Comparison of ENCODE assay signal across 18 mouse cellular contexts in genomic region chr13:12162457-12162856, GRCm38 (mm10). TPM values are rescaled to one million over a fixed set of nuclear protein-coding genes. Genes with fewer than 3 reads are reported as not detected.
DNase-seq lines count a peak whose midpoint lies in the region; TF ChIP-seq lines count a peak whose summit lies in the region.
"Had no signal": no experiment of that assay in that cellular context is flagged by ENCODE, and none has a peak within 500 bp of the region (broad histone marks: within the 10 kb centered on the region; RNA-seq: fewer than 3 reads in every experiment).

No protein-coding gene starts in this region.

- no peak overlapping the region for H3K9ac ChIP-seq in CH12.LX (ENCODE audit: insufficient read depth, low read depth)

- no peaks in the 10 kb centered on the region for H3K79me2 ChIP-seq in CH12.LX (replicated peaks; ENCODE audit: control insufficient read depth, extremely low read depth, insufficient read depth, poor library complexity, severe bottlenecking)

- no peak overlapping the region for H3K27ac ChIP-seq in CH12.LX (ENCODE audit: insufficient read depth, low read depth)

- no peaks in the 10 kb centered on the region for H3K36me3 ChIP-seq in CH12.LX (replicated peaks in 1 of 2; ENCODE audit: control insufficient read depth in 1 of 2, insufficient read depth in 1 of 2, low read length in 1 of 2)
- H3K36me3 ChIP-seq: G1E had no signal

- no peak for TF ChIP-seq POLR2A in CH12.LX (IDR thresholded peaks at IDR 0.05; ENCODE audit: low read depth, low read length)

- in situ Hi-C loops in CH12.LX (cut with MboI; ENCODE audit: low pct_ligation_motif_present, low pct_unique_long_range_greater_than_20kb, low sequenced_read_pairs): no loop called here

- TF ChIP-seq EP300 in CH12.LX (IDR thresholded peaks at IDR 0.05; ENCODE audit: low read length): peak; percentile 52

- dilution Hi-C loops in CH12.LX (cut with MboI; ENCODE audit: extremely low pct_ligation_motif_present, extremely low pct_unique_long_range_greater_than_20kb, low sequenced_read_pairs): no loop called here

- peak overlapping the region; percentile 88; the same call in 1 of the 2 replicates for H3K4me2 ChIP-seq in CH12.LX (ENCODE audit: insufficient read depth, low read depth, poor library complexity, severe bottlenecking)

- TF ChIP-seq CTCF in CH12.LX (conservative IDR thresholded peaks at IDR 0.05 in 1 of 2, IDR thresholded peaks at IDR 0.05 in 1 of 2; ENCODE audit: low read depth in 2 of 2, low read length in 2 of 2): no peak

- H3K27me3 ChIP-seq in CH12.LX (replicated peaks): no peaks in the 10 kb centered on the region

- no peak overlapping the region for H3K4me3 ChIP-seq in CH12.LX (replicated peaks in 1 of 3; ENCODE audit: low read depth in 2 of 3, low read length in 2 of 3, poor library complexity in 1 of 3)

- no peak for TF ChIP-seq RAD21 in CH12.LX (IDR thresholded peaks at IDR 0.05; ENCODE audit: low read depth, low read length)

- 0 out of 4 replicates have a peak, but pooled peaks cover 0 to 4% of the 10 kb centered on the region in 2 experiments for H3K4me1 ChIP-seq in CH12.LX (ENCODE audit: control insufficient read depth in 1 of 2, insufficient read depth in 2 of 2)

- DNase-seq in CH12.LX (ENCODE audit: extremely low read depth): no peak
- no peak for DNase-seq in layer of hippocampus, adult 9-10 months (ENCODE audit: low spot score)
- DNase-seq: adrenal gland, adult 2 months; adrenal gland, adult 8-10 months; adrenal gland, postnatal 10 days; adrenal gland, postnatal 14 days; adrenal gland, postnatal 25 days; adrenal gland, postnatal 36 days; B cell, adult 2 months; cerebellum, adult 11 months; cerebellum, adult 11-12 months; cerebellum, adult 18-20 months; cerebellum, adult 2 months; cerebellum, adult 8-10 months had no signal

- no peaks in the 10 kb centered on the region for H3K9me3 ChIP-seq in CH12.LX (replicated peaks; ENCODE audit: low read length)
- H3K9me3 ChIP-seq: G1E had no signal

TF ChIP-seq in CH12.LX, 34 proteins besides CTCF, POLR2A, EP300 and RAD21:
- TF ChIP-seq IRF4 (IDR thresholded peaks at IDR 0.05; ENCODE audit: low read depth, low read length) (peak; percentile 51; the same call in 1 of the 2 replicates), ZMIZ1 (IDR thresholded peaks at IDR 0.05; ENCODE audit: low read depth, low read length) (no peak)

RNA-seq across cellular contexts. Expression of gene Ryr2, which starts 55.7 kb away (rescaled TPM):
- total RNA-seq in CH12.LX (2012; rRNA removed) (0.13 TPM in 1 of 2 replicates, not detected in the other), CH12.LX (2014; rRNA removed) (not detected in 2 replicates)
- polyA plus RNA-seq in CH12.LX (2012; ENCODE audit: insufficient read length, low read depth): 0.11 and 0.37 TPM in 2 replicates
- polyA plus RNA-seq: activated CD4-positive, CD25-positive, alpha-beta regulatory T cell, adult 4 months; C2C12; G1E; Patski had no signal
